Mouse (Mus musculus) embryonic fibroblast, embryonic 13.5 days (primary cell): ENCODE measurements around the gene Klc2.

Experiments used
- CTCF ChIP-seq: IDR thresholded peaks from 2 replicates; pipeline ENCODE4 v1.5.1; 2011; ENCODE audit warnings: mild to moderate bottlenecking, control low read depth, low read length, moderate library complexity, borderline replicate concordance; ENCODE audit not compliant: insufficient read depth
- POLR2A ChIP-seq: IDR thresholded peaks from 2 replicates; pipeline ENCODE4 v1.6.1; 2011; ENCODE audit warnings: low read depth, mild to moderate bottlenecking, control low read depth, low read length, moderate library complexity

DNA sequence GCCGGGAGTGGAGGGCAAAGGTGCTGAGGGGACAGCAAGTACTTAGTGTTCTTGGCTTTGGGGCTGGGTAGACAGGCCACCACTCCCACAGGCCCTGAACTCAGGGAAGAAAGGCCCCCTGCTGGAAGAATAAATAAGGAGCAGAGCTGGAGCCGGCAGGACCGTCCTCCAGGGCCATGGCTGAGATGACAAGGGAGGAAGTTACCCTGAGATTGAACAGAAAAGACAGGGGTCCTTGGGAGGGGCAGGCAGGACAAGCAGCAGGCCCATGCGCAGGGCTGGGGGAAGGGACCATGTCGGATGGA lies 10.1 kb downstream of the Klc2 start:
- TF ChIP-seq CTCF (no peak), POLR2A (no peak)
